Mouse (Mus musculus) hindbrain, embryonic 15.5 days (tissue): ENCODE results near the gene Cxcl15. TPM values are rescaled to one million over a fixed set of nuclear protein-coding genes. Genes with fewer than 3 reads are reported as not detected.

ENCODE experiments used
- ATAC-seq: fragments of 200-750 bp; cut with Nextera tagmentation; 2 replicates; pipeline ENCODE4 v1.8.0; 2017; ENCODE audit warnings: low read depth, moderate number of reproducible peaks, moderate TSS enrichment; ENCODE audit not compliant: low FRiP score
- H3K27ac ChIP-seq: fragments of 300-500 bp; sonication (generic); replicated peaks from 2 replicates; pipeline ENCODE4 v1.5.1; 2015; ENCODE audit warnings: mild to moderate bottlenecking, inconsistent platforms
- H3K27me3 ChIP-seq: fragments of 300-500 bp; sonication (generic); 2 replicates; pipeline ENCODE4 v1.6.1; 2015; ENCODE audit warnings: control low read depth, inconsistent platforms
- H3K36me3 ChIP-seq: fragments of 300-500 bp; sonication (generic); 2 replicates; pipeline ENCODE4 v1.6.1; 2015; ENCODE audit warnings: control low read depth, inconsistent platforms
- H3K4me1 ChIP-seq: fragments of 300-500 bp; sonication (generic); replicated peaks from 2 replicates; pipeline ENCODE4 v1.6.1; 2015; ENCODE audit warnings: control low read depth, inconsistent platforms
- H3K4me2 ChIP-seq: fragments of 300-500 bp; sonication (generic); 2 replicates; pipeline ENCODE4 v1.6.1; 2015; ENCODE audit warnings: moderate library complexity, mild to moderate bottlenecking, inconsistent platforms
- H3K4me3 ChIP-seq: fragments of 300-500 bp; sonication (generic); 2 replicates; pipeline ENCODE4 v1.5.1; 2015; ENCODE audit warnings: mild to moderate bottlenecking, inconsistent platforms
- H3K9ac ChIP-seq: fragments of 300-500 bp; sonication (generic); 2 replicates; pipeline ENCODE4 v1.6.1; 2015; ENCODE audit warnings: inconsistent platforms
- H3K9me3 ChIP-seq: fragments of 300-500 bp; sonication (generic); 2 replicates; pipeline ENCODE4 v1.6.1; 2016; ENCODE audit warnings: control low read depth, inconsistent platforms
- WGBS: fragments of 180-500 bp; shearing (Covaris S2); methylation state at CpG from one replicate; pipeline ENCODE4 v1.1.7; 2015; 5-methylcytosine and 5-hydroxymethylcytosine counted together
- polyA plus RNA-seq: library from polyadenylated mRNA; unstranded; fragments of >200 nt; fragmentation: Nextera tagmentation; extraction: Ambion mirVana; gene quantifications from 2 replicates; pipeline ENCODE4 v1.2.1, GENCODE M21; 2015

Gene Cxcl15
- polyA plus RNA-seq: not detected in 2 replicates

DNA sequence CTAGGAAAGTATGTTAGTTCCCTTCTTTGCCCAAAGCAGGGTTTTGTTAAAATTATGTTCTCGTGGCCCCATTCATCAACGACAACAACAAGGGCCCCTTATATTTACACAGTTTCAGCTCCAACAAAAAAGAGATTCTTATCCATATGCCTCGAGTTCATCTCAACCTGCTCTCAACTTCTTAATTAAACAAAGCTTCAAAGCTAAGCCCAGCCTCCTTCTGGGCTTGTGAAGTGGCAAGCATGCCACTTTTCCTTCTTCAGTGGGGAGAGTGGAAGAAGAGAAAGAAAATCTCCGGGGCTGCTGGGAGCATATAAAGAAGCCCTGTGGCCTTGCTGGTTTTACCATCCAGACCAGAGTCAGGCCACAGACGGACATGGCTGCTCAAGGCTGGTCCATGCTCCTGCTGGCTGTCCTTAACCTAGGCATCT lies at the start of gene Cxcl15:
Gene Cxcl15 (plus strand): TSS at position 340 of the 431 bp plus-strand sequence.
- no peak within 1 kb of the TSS for H3K9ac ChIP-seq
- H3K27ac ChIP-seq: no peak within 1 kb of the TSS
- H3K4me2 ChIP-seq: no peak within 1 kb of the TSS
- H3K4me1 ChIP-seq: no peaks in the 10 kb centered on the region
- no peak for ATAC-seq
- no peaks in the 10 kb centered on the region for H3K27me3 ChIP-seq
- no peaks in the 10 kb centered on the region for H3K36me3 ChIP-seq
- WGBS: 72% methylated on average over 5 of the region's 5 CpGs
- no peaks in the 10 kb centered on the region for H3K9me3 ChIP-seq
- no peak within 1 kb of the TSS for H3K4me3 ChIP-seq

DNA sequence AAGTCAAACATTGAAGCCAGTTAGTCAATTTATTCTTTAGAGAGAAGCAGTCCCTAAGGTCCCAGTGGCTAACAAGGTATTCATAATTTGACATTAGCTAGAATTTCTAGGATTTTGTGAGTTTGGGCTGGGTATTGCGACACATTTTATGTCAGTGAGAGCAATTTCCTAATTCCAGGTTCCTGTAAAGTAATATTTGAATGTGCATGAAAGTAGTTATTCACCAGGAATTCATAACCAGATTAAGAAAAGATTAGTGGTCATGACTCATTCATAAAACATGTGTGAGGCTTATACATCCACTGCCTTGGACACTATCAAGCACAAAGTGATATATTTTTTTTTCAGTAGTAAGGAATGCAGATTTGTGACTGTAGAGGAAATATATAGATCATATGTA lies 40.4 kb upstream of the Cxcl15 start:
- H3K9me3 ChIP-seq: no peaks in the 10 kb centered on the region
- 95% methylated on average over 1 of the region's 1 CpGs for WGBS
- H3K9ac ChIP-seq: no peak overlapping the region
- H3K4me1 ChIP-seq: peaks cover 10% of the 10 kb centered on the region
- no peak for ATAC-seq
- H3K4me3 ChIP-seq: no peak overlapping the region
- H3K27ac ChIP-seq: no peak overlapping the region
- H3K4me2 ChIP-seq: no peak overlapping the region
- H3K36me3 ChIP-seq: no peaks in the 10 kb centered on the region
- H3K27me3 ChIP-seq: peaks cover 5% of the 10 kb centered on the region

DNA sequence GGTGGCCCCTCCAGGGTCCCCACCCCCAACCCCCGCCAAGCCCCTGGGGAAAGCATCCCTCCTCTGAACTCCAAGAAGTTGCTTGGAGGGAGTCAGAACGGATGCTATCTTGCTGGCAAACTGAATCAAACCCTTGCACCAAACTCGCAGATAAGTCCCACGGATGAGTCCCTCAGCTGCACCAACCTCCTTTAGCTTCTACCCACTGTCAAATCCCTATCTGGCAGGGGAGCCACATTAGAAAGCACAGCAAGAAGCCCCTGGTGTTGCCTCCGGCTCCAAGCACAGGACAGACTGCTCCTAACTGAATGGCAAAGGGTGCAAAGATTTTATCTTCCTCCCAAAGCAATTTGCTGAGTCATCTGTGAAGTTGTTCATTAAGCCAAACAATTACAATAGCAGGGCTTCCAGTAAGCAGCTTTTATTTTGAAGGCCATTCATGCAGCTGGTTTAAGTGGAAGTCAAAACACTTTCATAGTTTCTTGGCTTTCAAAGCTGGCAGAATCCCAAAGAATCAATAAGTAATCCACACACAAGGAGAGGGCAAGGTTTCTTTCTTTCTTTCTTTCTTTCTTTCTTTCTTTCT lies 36.2 kb upstream of the Cxcl15 start:
- 0 out of 2 replicates have a peak overlapping the region, but pooled peaks have one; percentile 3 for H3K4me2 ChIP-seq
- no peaks in the 10 kb centered on the region for H3K36me3 ChIP-seq
- H3K9ac ChIP-seq: no peak overlapping the region
- H3K27me3 ChIP-seq: peaks cover 7% of the 10 kb centered on the region
- ATAC-seq: no peak
- peaks cover 14% of the 10 kb centered on the region for H3K4me1 ChIP-seq
- 44% methylated on average over 5 of the region's 5 CpGs for WGBS
- H3K4me3 ChIP-seq: no peak overlapping the region
- no peak overlapping the region for H3K27ac ChIP-seq
- no peaks in the 10 kb centered on the region for H3K9me3 ChIP-seq

DNA sequence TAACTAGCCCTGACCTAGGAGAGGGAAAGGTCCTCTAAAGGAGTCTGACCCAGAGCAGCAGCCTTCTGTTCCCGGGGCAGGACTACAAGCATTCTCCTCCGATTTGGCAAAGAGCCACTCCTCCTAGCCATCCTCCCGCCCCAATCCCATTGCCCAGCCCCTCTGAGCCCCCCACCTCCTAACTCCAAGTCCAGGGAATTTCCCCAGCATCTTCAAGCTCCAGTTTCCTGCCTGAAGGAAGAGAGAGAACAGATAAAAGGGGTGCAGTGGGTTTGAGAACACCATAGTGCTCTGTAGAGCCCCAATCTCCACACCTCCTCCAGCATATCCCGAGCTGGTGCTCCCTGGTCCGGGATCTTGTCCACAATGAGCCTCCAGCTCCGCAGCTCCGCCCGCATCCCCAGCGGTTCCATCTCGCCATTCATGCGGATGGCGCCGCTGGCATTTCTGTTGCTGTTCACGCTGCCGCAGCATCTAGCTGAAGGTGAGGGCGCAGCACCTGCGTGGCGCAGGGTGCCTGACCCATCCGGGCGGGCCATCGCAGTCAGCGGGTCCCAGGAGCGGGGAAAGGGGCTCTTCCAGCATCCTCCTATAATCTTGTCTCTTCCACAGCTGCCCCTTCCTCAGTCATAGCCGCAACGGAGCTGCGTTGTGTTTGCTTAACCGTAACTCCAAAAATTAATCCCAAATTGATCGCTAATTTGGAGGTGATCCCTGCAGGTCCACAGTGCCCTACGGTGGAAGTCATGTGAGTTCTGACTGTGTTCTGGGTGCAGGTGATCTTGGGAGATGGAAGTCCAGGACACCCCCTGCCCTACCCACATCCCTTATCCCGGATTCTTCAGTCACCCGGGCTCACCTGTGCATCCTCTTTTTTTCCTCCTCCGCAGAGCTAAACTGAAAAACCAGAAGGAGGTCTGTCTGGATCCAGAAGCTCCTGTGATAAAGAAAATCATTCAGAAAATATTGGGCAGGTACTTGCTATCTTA lies 35.0 kb upstream of the Cxcl15 start, which contains the start of gene Cxcl5:
Gene Cxcl5 (plus strand): TSS at position 284 of the 989 bp plus-strand sequence.
- Histone ChIP-seq H3K9ac (peak within 1 kb of the TSS; percentile 68), H3K4me1 (peaks cover 14% of the 10 kb centered on the region), H3K27ac (no peak within 1 kb of the TSS), H3K27me3 (peaks cover 7% of the 10 kb centered on the region), H3K36me3 (no peaks in the 10 kb centered on the region), H3K4me2 (peak within 1 kb of the TSS; percentile 83), H3K4me3 (peak within 1 kb of the TSS; percentile 54), H3K9me3 (no peaks in the 10 kb centered on the region)
- ATAC-seq: peak; percentile 87
- WGBS: 3% methylated on average over 32 of the region's 32 CpGs

DNA sequence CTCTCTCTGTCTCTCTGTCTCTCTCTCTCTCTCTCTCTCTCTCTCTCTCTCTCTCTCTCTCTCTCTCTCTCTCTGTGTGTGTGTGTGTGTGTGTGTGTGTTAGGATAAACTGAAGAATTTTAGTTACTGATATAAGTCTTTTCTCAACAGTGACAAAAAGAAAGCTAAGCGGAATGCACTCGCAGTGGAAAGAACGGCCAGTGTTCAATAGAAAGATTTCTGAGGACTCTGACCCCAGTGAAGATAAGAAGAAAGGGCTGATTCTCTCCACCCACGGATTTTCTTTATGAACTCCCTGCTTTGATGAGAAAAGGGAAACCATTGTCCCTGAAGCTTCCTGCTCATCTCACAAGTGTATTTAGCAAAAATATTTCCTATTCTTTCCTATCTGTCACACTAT lies 34.0 kb upstream of the Cxcl15 start:
- WGBS: 46% methylated on average over 4 of the region's 4 CpGs
- Histone ChIP-seq H3K36me3 (no peaks in the 10 kb centered on the region), H3K4me3 (no peak overlapping the region), H3K27ac (no peak overlapping the region), H3K9ac (no peak overlapping the region), H3K4me1 (peaks cover 14% of the 10 kb centered on the region), H3K4me2 (no peak overlapping the region), H3K27me3 (peaks cover 7% of the 10 kb centered on the region), H3K9me3 (no peaks in the 10 kb centered on the region)
- no peak for ATAC-seq

DNA sequence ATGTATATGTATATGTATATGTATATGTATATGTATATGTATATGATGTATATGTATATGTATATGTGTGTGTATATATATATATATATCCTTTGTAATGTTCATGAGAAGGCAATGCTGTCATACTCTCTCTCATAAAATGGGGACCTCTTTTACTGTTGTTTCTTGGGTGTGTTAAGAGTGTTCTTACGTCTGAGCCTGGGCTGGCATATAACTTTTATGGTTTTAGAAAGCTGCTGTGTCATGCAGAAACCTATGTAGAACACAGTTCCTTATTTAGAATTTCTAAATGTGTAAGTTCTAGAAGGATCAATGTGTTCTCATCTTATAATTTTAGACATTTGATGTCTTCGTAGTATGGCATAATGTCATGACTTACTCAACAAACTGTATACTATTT lies 33.5 kb upstream of the Cxcl15 start:
- Histone ChIP-seq H3K27me3 (peaks cover 7% of the 10 kb centered on the region), H3K27ac (no peak overlapping the region), H3K4me1 (peaks cover 14% of the 10 kb centered on the region), H3K9me3 (no peaks in the 10 kb centered on the region), H3K4me3 (no peak overlapping the region), H3K36me3 (no peaks in the 10 kb centered on the region), H3K9ac (no peak overlapping the region), H3K4me2 (no peak overlapping the region)
- ATAC-seq: no peak
- 97% methylated on average over 2 of the region's 2 CpGs for WGBS

DNA sequence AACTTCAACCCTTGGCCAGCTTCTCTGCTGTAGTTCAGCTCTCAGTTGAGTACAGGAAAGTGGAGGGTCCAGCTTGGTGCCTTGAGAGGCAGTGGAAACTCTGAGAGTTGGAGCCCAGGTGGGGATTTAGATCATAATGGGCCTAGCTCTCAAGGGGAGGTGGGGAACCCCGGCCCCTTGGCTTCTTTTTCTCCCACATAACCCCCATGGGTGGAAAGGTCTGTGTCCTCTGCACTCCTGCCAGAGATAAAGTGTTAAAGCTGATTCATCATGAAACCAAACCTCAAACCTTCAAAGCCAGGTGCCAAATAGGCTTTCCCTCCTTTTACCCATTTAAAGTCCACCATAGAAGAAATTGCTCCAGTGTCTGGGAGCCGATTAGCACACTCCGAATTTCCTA lies 32.5 kb upstream of the Cxcl15 start:
- 92% methylated on average over 3 of the region's 3 CpGs for WGBS
- no peak for ATAC-seq
- H3K4me3 ChIP-seq: no peak overlapping the region
- H3K27ac ChIP-seq: no peak overlapping the region
- H3K36me3 ChIP-seq: no peaks in the 10 kb centered on the region
- peaks cover 7% of the 10 kb centered on the region for H3K27me3 ChIP-seq
- H3K4me2 ChIP-seq: no peak overlapping the region
- no peak overlapping the region for H3K9ac ChIP-seq
- H3K9me3 ChIP-seq: no peaks in the 10 kb centered on the region
- peaks cover 14% of the 10 kb centered on the region for H3K4me1 ChIP-seq

DNA sequence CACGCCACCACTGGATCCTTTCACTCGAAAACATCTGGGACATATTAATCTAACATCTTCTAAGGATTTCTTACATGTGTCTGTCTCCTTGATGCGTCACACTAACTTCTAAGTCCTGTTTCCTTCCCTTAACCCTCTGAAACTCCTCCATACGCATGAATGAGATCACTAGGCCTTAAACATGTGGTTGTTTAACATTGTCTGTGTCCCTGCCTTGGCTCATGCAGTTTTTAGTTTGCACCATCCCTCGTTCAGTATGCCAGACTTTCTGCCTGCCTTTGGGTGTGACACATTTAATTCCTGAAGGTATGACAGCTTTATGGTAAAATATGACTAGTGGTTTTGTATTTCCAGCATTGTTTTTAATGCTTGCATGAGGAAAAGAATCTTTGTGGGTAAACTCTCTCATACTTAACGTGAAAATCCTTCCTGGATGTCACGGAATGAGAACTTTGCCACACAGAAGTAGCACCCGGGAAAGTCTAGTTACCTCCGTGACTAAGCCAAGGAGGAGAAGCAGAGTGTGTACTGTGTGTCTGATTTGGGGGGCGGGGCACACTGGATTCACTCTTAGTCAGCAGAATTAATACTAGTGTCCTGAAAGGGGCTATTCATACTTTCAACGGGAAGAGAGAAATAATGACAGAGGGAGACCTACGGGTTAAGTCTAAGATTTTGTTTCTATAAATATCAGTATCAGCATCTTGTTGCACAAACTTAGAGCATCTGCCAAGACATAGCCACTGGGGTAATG lies 30.2 kb upstream of the Cxcl15 start:
- H3K9ac ChIP-seq: no peak overlapping the region
- no peaks in the 10 kb centered on the region for H3K36me3 ChIP-seq
- no peak for ATAC-seq
- H3K9me3 ChIP-seq: no peaks in the 10 kb centered on the region
- H3K4me2 ChIP-seq: no peak overlapping the region
- 84% methylated on average over 12 of the region's 12 CpGs for WGBS
- H3K4me1 ChIP-seq: peaks cover 2% of the 10 kb centered on the region
- peaks cover 2% of the 10 kb centered on the region; the same call in 1 of the 2 replicates for H3K27me3 ChIP-seq
- H3K27ac ChIP-seq: no peak overlapping the region
- H3K4me3 ChIP-seq: no peak overlapping the region

DNA sequence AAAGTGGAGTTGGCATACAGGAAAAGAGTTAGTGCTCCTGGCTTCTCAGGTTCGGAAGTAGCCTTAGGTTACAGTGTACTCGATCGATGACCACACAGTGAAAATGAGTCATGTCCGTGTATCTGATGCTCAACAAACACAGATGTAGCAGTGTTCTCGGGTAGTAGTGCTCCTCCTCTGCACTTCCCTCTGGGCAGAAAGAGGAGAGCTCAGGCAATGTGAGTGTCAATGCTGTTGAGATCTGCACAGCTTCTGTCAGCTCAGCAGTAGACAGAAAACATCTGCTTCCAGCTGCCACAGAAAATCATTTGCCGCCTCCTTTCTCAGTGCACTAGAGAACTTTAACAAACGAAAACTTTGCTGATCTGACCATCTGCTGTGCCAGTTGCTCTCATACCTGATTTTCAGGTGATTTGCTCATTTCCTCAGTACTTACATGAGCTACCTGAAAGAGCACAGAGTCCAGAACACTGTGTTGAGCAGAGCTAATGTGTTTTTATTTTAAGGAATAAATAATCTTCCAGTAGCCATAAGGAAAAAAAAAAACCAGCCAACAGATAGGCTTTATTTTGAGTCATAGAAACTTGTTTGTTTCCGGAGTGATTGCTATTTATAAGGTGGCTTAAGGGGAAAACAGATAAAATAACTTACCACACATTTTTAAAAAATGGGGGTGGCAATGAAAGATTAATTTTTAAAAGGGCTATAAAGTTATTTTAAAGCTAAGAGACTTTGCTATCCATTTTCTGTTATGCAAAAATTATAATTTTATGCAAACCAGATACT lies 28.3 kb upstream of the Cxcl15 start:
- H3K4me3 ChIP-seq: no peak overlapping the region
- WGBS: 81% methylated on average over 8 of the region's 8 CpGs
- no peaks in the 10 kb centered on the region for H3K4me1 ChIP-seq

DNA sequence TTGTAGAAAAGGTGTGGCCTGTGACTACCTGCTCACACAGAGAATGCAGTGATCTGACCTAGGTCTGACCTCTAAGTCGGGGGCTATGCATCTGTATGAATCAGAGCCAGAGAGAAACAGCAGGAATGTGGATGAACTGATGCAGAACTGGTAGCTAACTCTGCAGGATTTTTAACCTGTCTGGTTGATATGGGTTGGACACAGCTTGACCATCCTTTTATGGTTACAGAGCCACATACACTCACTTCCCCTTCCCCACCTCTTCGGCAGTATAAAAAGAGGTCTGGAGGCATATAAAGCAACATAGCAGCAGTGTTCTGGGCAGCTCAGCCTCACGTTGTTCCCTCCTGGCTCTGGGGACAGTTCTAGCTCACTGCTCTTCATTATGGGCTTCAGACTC lies 26.1 kb upstream of the Cxcl15 start, which contains the start of gene Ppbp:
Gene Ppbp (plus strand): TSS at position 301 of the 400 bp plus-strand sequence.
- H3K9ac ChIP-seq: no peak within 1 kb of the TSS
- H3K4me1 ChIP-seq: no peaks in the 10 kb centered on the region
- no peak within 1 kb of the TSS for H3K4me2 ChIP-seq
- WGBS: 68% methylated on average over 3 of the region's 3 CpGs
- no peaks in the 10 kb centered on the region for H3K36me3 ChIP-seq
- H3K27ac ChIP-seq: no peak within 1 kb of the TSS
- H3K27me3 ChIP-seq: no peaks in the 10 kb centered on the region
- ATAC-seq: no peak
- H3K4me3 ChIP-seq: no peak within 1 kb of the TSS
- no peaks in the 10 kb centered on the region for H3K9me3 ChIP-seq

More for the DNA sequence above, 28.3 kb upstream of the Cxcl15 start:
- no peak for ATAC-seq
- Histone ChIP-seq H3K27ac (no peak overlapping the region), H3K4me2 (no peak overlapping the region), H3K36me3 (no peaks in the 10 kb centered on the region), H3K27me3 (peaks cover 2% of the 10 kb centered on the region; the same call in 1 of the 2 replicates), H3K9me3 (no peaks in the 10 kb centered on the region), H3K9ac (no peak overlapping the region)

DNA sequence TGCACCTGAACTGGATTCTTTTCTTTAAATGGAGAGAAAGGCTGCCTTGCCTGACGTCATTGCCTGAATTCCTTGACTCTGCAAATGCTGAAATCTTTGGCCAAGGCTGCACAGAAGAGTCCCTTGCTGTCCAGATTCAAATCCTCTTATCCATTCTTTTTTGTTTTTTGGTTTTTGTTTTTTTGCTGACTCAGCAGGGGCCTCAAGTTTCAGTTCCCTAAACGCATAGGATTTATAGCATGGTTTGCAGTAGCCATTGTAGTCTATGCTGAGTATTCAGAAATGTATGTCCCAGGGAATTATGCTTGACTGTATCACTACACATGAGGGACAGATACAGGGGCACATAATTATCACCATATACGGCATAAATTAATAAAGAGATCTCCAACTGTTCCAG lies 23.0 kb upstream of the Cxcl15 start:
- Histone ChIP-seq H3K9me3 (no peaks in the 10 kb centered on the region), H3K36me3 (no peaks in the 10 kb centered on the region), H3K27ac (no peak overlapping the region), H3K9ac (no peak overlapping the region), H3K27me3 (no peaks in the 10 kb centered on the region), H3K4me1 (no peaks in the 10 kb centered on the region), H3K4me2 (no peak overlapping the region), H3K4me3 (no peak overlapping the region)
- 79% methylated on average over 3 of the region's 3 CpGs for WGBS
- ATAC-seq: no peak
